Mouse (Mus musculus): Measurements from ENCODE around the gene Cacna2d3.

GRCm38 (mm10) chr14:29323718-29324429 is 397.8 kb downstream of the Cacna2d3 start:
- TF ChIP-seq CTCF (IDR thresholded peaks at IDR 0.05; ENCODE audit: low read depth, low read length) = no peak
- TF ChIP-seq GATA1 (IDR thresholded peaks at IDR 0.05; ENCODE audit: borderline replicate concordance, low read length) = no peak
- no peak for TF ChIP-seq TAL1 (conservative IDR thresholded peaks at IDR 0.05; ENCODE audit: low read depth, low read length)
- no peak for TF ChIP-seq POLR2AphosphoS5 (IDR thresholded peaks at IDR 0.05; ENCODE audit: insufficient replicate concordance, low read depth, low read length)
- TF ChIP-seq GATA2 (IDR thresholded peaks at IDR 0.05; ENCODE audit: borderline replicate concordance, low read depth, low read length) = no peak

Measured in G1E (cell line).